Mouse (Mus musculus): ENCODE measurements around the gene Uhrf1. TPM values are rescaled to one million over a fixed set of nuclear protein-coding genes. Genes with fewer than 3 reads are reported as not detected.
"Not testable (repeated sequence)": the region's sequence is repeated elsewhere in the genome, so short reads cannot be mapped to it uniquely, and the experiment has no call there.

Uhrf1 gene
- total RNA-seq, 1 experiment, result 238 TPM

DNA sequence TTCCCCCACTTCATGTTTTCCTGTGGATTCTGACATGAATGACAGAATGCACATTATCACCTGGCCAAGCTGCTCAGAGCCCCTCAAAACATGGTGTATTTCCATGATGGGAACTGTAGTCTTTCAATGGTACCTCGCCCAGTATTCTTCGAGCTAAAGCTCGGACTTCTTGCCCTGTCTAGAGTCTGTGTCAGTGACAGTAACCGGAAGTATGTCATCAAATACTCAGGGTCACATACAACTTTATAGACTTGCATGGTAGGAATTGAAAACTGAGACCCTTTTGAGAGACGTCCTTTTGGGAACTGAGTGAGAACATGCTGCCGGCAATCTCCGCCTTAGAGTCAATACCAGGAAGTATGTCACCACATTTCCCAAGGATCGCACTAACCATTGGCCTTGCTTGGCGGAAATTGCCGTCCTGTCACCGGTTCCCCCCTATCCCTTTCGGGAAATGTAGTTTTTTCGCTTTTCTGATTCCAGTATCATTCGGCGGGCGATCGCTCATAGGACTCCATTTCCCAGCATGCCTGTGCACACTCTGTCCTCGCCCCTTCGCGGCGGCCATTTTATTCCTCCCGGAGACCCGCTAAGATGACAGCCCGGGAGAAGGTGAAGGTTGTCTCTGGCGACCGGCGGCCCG is 46.8 kb upstream of the Uhrf1 start, which contains the start of gene Fem1a:
Gene Fem1a, plus strand, starts transcription at position 572 of the 643 bp plus-strand sequence.
- in situ Hi-C loops (cut with MboI; ENCODE audit: low sequenced_read_pairs in 2 of 2, unreplicated experiment in 2 of 2), result no loop called here
- Histone ChIP-seq H3K4me3 (ENCODE audit: insufficient read depth in 1 of 2, low read depth in 1 of 2, low read length in 2 of 2, poor library complexity in 1 of 2, severe bottlenecking in 1 of 2) (peak within 1 kb of the TSS; percentile 87 to 92), H3K27ac (ENCODE audit: insufficient read depth, low read depth, low read length, poor library complexity, severe bottlenecking) (peak within 1 kb of the TSS; percentile 93), H3K9me3 (ENCODE audit: control insufficient read depth, insufficient read depth, low read depth, low read length) (no peaks in the 10 kb centered on the region), H3K36me3 (ENCODE audit: control insufficient read depth, insufficient read depth, low read length, poor library complexity, severe bottlenecking) (peaks cover 30% of the 10 kb centered on the region), H3K4me1 (ENCODE audit: control insufficient read depth in 2 of 2, insufficient read depth in 2 of 2, low read length in 2 of 2, poor library complexity in 1 of 2) (peaks cover 5 to 22% of the 10 kb centered on the region in 2 experiments), H3K9ac (ENCODE audit: insufficient read depth, low read depth, low read length, poor library complexity, severe bottlenecking) (peak within 1 kb of the TSS; percentile 88)
- DNase-seq (ENCODE audit: low read depth, low spot score), result peak; percentile 97
- TF ChIP-seq ZNF384 (IDR thresholded peaks at IDR 0.05; ENCODE audit: low read depth, low read length) (no peak), HCFC1 (IDR thresholded peaks at IDR 0.05; ENCODE audit: borderline replicate concordance, insufficient read depth, low read length) (peak; percentile 99), CHD2 (IDR thresholded peaks at IDR 0.05; ENCODE audit: low read depth, low read length) (peak; percentile 27; the same call in 1 of the 2 replicates), ZC3H11A (IDR thresholded peaks at IDR 0.05; ENCODE audit: borderline replicate concordance, low read depth, low read length) (no peak), MAFK (IDR thresholded peaks at IDR 0.05; ENCODE audit: insufficient read depth, low read depth, low read length) (no peak)

GRCm38 (mm10) chr17:56257181-56257894 is 45.8 kb upstream of the Uhrf1 start:
- in situ Hi-C loops (cut with MboI; ENCODE audit: low sequenced_read_pairs in 2 of 2, unreplicated experiment in 2 of 2), result no loop called here
- H3K9me3 ChIP-seq (ENCODE audit: control insufficient read depth, insufficient read depth, low read depth, low read length), result no peaks in the 10 kb centered on the region
- no peak overlapping the region for H3K27ac ChIP-seq (ENCODE audit: insufficient read depth, low read depth, low read length, poor library complexity, severe bottlenecking)

DNA sequence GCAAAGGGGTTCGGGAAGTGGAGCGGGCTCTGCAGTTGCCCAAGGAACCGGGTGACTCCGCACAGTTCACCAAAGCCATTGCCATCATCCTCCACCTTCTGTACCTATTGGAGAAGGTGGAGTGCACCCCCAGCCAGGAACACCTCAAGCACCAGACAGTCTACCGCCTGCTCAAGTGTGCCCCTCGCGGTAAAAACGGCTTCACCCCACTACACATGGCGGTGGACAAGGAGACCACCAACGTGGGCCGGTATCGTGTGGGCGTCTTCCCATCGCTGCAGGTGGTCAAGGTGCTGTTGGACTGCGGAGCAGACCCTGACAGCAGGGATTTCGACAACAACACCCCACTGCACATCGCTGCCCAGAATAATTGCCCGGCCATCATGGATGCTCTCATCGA is 44.9 kb upstream of the Uhrf1 start:
- H3K9me3 ChIP-seq (ENCODE audit: control insufficient read depth, insufficient read depth, low read depth, low read length); DNase-seq (ENCODE audit: low read depth, low spot score); H3K27ac ChIP-seq (ENCODE audit: insufficient read depth, low read depth, low read length, poor library complexity, severe bottlenecking); in situ Hi-C loops (cut with MboI; ENCODE audit: low sequenced_read_pairs in 2 of 2, unreplicated experiment in 2 of 2): not testable (repeated sequence)
- H3K4me1 ChIP-seq (ENCODE audit: control insufficient read depth in 2 of 2, insufficient read depth in 2 of 2, low read length in 2 of 2, poor library complexity in 1 of 2), result peaks cover 5 to 22% of the 10 kb centered on the region in 2 experiments
- H3K9ac ChIP-seq (ENCODE audit: insufficient read depth, low read depth, low read length, poor library complexity, severe bottlenecking), result peak overlapping the region; percentile 14; the same call in 1 of the 2 replicates
- H3K4me3 ChIP-seq (ENCODE audit: insufficient read depth in 1 of 2, low read depth in 1 of 2, low read length in 2 of 2, poor library complexity in 1 of 2, severe bottlenecking in 1 of 2), result peak overlapping the region in 1 of 2 experiments; percentile 31; a peak in 2 of 4 replicates
- H3K36me3 ChIP-seq (ENCODE audit: control insufficient read depth, insufficient read depth, low read length, poor library complexity, severe bottlenecking), result peaks cover 38% of the 10 kb centered on the region

More at GRCm38 (mm10) chr17:56257181-56257894, 45.8 kb upstream of the Uhrf1 start:
- TF ChIP-seq MAFK (IDR thresholded peaks at IDR 0.05; ENCODE audit: insufficient read depth, low read depth, low read length) (no peak), ZNF384 (IDR thresholded peaks at IDR 0.05; ENCODE audit: low read depth, low read length) (no peak), HCFC1 (IDR thresholded peaks at IDR 0.05; ENCODE audit: borderline replicate concordance, insufficient read depth, low read length) (no peak), CHD2 (IDR thresholded peaks at IDR 0.05; ENCODE audit: low read depth, low read length) (no peak), ZC3H11A (IDR thresholded peaks at IDR 0.05; ENCODE audit: borderline replicate concordance, low read depth, low read length) (no peak)
- Histone ChIP-seq H3K4me3 (ENCODE audit: insufficient read depth in 1 of 2, low read depth in 1 of 2, low read length in 2 of 2, poor library complexity in 1 of 2, severe bottlenecking in 1 of 2) (peak overlapping the region; percentile 85 to 92), H3K36me3 (ENCODE audit: control insufficient read depth, insufficient read depth, low read length, poor library complexity, severe bottlenecking) (peaks cover 35% of the 10 kb centered on the region), H3K9ac (ENCODE audit: insufficient read depth, low read depth, low read length, poor library complexity, severe bottlenecking) (peak overlapping the region; percentile 65), H3K4me1 (ENCODE audit: control insufficient read depth in 2 of 2, insufficient read depth in 2 of 2, low read length in 2 of 2, poor library complexity in 1 of 2) (peaks cover 5 to 22% of the 10 kb centered on the region in 2 experiments)
- no peak for DNase-seq (ENCODE audit: low read depth, low spot score)

GRCm38 (mm10) chr17:56258812-56259211 is 44.3 kb upstream of the Uhrf1 start:
- peaks cover 5 to 22% of the 10 kb centered on the region in 2 experiments for H3K4me1 ChIP-seq (ENCODE audit: control insufficient read depth in 2 of 2, insufficient read depth in 2 of 2, low read length in 2 of 2, poor library complexity in 1 of 2)
- DNase-seq (ENCODE audit: low read depth, low spot score); H3K9me3 ChIP-seq (ENCODE audit: control insufficient read depth, insufficient read depth, low read depth, low read length); H3K27ac ChIP-seq (ENCODE audit: insufficient read depth, low read depth, low read length, poor library complexity, severe bottlenecking); H3K9ac ChIP-seq (ENCODE audit: insufficient read depth, low read depth, low read length, poor library complexity, severe bottlenecking); in situ Hi-C loops (cut with MboI; ENCODE audit: low sequenced_read_pairs in 2 of 2, unreplicated experiment in 2 of 2): not testable (repeated sequence)
- H3K4me3 ChIP-seq (ENCODE audit: insufficient read depth in 1 of 2, low read depth in 1 of 2, low read length in 2 of 2, poor library complexity in 1 of 2, severe bottlenecking in 1 of 2), result peak overlapping the region in 1 of 2 experiments; percentile 31; a peak in 1 of 4 replicates
- H3K36me3 ChIP-seq (ENCODE audit: control insufficient read depth, insufficient read depth, low read length, poor library complexity, severe bottlenecking), result peaks cover 38% of the 10 kb centered on the region

Measured in ES-E14 (cell line).